Mouse (Mus musculus) embryo, embryonic 11 days (tissue): ENCODE results near the gene BC049352.
A peak's percentile ranks its signal among the peaks of the same experiment; 100 is the strongest.

Source experiments
- DNase-seq: peaks from one replicate; pipeline ENCODE4 v3.0.0-alpha.2; 2015

The BC049352 gene

GRCm38 (mm10) chr9:45251990-45252389, 70.2 kb downstream of the BC049352 start:
- DNase-seq = no peak

DNA sequence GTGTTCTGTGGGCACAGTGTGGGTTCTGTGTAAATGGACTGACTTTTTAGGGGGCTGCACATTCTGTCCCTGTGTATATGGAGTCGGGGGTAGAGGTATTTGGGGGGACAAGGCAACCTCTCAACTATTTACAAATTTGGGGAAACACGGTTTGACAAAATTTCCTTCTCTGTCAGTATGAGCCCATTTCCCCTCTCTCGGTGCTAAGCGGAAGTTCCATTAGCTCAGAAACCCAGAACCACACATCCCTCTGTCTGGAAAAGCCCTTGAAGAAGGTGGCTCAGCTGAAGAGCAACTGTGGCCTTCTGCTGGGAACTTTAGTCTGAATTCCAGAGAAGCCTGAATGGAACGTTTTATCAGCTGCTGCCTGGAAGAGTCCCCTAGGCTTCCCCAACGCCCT, 70.6 kb downstream of the BC049352 start:
- no peak for DNase-seq

DNA sequence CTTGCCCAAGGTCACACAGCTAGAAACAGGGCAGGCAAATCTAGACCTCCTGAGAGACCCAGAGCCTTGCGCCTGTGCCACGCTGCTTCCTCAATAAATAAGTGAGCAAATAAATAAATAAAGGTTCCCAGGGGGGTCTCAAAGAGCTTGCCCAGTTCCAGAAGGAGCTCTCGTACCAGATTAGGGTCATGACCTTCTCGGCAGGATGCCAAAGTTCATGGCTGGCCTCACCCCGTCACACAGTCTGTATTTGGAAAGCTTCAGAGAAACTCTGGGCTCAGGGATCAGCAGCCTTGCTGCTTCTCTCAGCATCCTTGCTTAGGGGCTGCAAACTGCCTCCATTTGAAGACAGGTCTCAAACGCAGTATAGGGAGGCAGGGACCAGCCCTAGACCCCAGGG, 72.2 kb downstream of the BC049352 start:
- DNase-seq = no peak

DNA sequence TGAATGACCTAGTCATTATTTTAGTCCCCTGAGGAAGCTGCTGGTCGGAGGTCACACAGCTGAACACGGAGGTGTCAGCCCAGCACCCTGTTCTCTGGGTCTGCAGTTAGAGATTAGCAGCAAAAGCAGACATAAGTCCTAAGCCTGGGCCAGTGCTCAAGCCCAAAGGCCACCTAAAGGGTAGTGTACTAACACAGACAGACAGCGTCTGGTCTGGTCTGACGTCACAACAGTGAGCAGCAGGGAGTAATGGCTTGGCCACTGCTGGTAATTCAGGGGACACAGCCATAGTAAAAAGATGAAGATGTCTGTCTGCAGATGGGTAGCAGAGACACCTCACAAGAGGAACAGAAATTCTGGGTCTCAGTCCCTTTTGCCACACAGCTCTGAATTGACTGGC, 72.8 kb downstream of the BC049352 start:
- no peak for DNase-seq

- no peak for DNase-seq
Observed at GRCm38 (mm10) chr9:45255431-45255830, 73.6 kb downstream of the BC049352 start.

GRCm38 (mm10) chr9:45255967-45256366, 74.2 kb downstream of the BC049352 start:
- no peak for DNase-seq

DNA sequence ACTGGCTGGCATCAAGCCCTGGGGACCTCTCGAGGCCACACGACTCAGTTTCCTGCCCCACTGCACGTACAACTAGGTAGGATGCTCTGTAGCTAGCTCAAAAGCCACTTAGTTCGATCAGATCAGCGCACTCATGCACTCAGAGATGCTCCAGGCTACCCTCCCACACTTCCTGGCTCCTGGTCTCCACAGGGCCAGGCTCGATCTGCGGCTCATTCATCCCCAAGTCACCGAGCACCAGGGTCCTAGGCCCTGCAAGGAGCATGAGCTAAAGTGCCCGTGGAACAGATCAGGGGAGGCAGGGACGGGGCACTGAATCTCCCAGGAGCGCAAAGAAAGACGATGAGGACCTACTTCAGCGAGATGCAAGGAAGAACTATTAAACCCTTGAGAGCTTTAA, 77.3 kb downstream of the BC049352 start:
- no peak for DNase-seq

DNA sequence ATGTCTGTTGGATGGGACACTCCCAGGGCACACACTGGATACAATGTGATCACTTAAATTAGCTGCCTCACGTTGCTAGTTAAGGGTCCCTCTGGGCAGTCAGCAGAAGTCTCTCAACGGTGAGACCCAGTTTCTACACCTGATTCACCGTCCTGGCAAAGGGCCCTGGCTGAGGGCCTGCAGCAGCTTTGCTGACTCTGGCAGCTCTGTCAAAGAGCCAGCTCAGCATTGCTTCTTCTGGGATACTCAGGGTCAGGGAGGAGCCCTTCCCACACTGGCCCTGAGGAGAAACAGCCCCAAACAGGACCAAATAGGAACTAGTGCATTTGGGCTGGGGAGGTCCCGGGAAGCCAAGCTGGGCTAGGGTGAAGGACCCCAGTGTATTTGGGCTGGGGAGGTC, 79.7 kb downstream of the BC049352 start:
- DNase-seq = no peak

- DNase-seq = no peak
Observed at GRCm38 (mm10) chr9:45261872-45262271, 80.1 kb downstream of the BC049352 start.

DNA sequence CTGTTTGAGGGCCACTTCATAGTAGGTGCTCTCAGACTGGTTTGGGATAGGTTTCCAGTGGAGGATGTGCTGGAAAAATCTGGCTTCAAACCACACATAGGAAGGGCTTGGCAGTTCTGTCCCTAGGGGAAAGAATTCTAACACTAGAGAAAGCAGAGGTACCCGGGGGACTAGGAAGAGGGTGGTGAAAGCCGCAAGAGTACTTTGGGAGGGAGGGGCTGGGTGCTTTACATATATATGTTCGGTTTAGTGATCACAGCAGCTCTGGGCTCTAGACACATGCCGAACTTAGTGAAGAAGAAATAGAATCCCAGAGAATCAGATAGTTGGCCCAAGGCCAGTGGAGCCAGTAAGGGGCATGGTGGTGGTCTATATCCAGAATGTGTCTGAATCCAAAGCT, 85.3 kb downstream of the BC049352 start:
- no peak for DNase-seq

- DNase-seq = no peak
Observed at GRCm38 (mm10) chr9:45268079-45268478, 86.3 kb downstream of the BC049352 start.

DNA sequence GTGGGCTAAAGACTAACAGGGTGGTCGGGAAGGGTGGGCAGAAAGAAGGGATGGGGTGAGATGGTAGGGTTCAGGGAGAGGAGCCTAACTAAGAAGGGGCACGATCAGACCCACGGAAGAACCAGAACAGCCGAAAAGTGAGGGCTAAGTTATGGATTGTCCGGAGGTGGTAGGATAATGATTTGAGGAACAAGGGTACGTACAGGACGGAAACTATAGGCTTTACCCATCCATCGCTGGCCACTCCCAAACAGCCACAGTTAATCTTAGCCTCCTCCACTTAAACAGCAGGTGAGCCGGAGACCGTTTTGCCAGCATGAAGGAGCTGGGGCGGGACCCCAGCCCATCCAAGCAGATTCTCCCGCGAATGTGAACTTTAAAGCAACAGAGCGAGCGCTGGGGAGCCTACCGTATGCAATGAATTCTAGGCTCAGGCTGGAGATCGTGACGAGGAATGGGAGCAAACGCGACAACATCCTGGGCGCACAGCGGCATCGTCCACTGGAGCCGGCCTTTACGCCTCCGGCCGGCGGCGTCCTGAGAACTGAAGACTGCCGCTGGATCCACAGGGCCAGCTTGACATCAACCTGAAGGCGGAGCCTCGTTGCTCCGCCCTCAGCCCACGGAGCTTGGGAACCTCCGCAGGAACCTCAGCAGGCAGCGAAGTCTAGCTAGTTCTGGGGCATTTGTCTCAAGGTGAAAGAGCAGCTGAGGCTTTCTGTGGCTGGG, 87.0 kb downstream of the BC049352 start, which contains the start of gene Il10ra:
Il10ra (minus strand) TSS at position 553 of the 729 bp plus-strand sequence.
- DNase-seq = peak; percentile 83

GRCm38 (mm10) chr9:45272213-45272612, 90.4 kb downstream of the BC049352 start:
- DNase-seq = no peak

GRCm38 (mm10) chr9:45274218-45274617, 92.4 kb downstream of the BC049352 start:
- DNase-seq = no peak

DNA sequence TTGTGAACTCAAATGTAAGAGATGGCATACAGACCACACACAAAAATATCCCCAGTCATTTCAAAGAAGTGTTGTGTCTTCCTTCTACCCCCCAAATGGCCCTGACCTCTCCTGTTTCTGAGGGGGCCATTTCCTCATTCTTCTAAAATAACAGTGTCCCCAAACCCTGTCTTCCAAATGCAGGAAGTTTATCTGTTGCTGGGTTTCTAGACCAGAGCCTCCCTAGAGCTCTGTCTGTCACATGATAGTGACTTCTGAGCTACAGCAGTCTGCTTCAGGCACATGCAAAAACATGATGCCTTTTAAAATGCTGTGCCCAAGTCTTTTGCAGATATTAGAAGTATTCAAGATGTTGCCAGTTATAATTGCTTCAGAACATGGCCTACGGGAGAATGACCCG, 92.8 kb downstream of the BC049352 start:
- no peak for DNase-seq

DNA sequence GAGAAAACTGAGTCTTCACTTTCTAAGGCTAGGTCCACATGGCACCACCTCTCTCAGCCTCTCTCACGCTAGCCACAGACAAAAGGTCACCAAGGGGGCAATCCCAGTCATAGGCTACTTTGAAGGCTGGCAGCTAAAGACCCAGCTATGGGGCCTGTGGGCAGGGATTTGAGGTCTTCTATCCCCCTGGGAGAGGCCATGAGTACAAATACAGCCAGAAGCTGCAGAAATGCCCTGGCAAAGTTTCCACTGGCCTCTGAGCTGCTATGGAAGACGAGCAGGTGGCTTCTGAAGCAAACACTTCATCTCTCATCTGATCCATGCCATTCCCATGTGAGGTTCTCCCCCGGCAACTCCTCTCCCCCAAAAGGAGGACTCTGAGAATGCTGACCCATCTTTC, 98.3 kb downstream of the BC049352 start:
- DNase-seq = no peak

DNA sequence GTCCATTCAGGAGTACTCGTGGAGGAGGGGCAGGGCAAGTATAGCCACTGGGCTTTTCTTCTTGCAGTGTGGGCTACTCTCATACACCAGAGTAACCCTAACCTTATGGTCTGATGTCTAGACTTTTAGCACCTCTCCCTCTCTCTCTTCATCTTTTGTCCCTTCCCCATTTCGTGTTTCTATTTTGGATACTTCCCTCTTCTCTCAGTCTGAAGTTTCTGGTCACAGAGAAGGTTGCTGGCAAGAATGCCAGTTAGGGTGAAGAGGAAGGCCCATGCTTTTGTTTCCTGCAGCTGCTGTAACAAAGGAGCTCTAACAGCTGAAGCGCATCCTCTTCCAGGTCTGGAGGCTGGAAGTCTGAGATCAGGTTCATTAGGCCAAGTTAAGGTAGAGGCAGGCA, 99.1 kb downstream of the BC049352 start:
- no peak for DNase-seq

DNA sequence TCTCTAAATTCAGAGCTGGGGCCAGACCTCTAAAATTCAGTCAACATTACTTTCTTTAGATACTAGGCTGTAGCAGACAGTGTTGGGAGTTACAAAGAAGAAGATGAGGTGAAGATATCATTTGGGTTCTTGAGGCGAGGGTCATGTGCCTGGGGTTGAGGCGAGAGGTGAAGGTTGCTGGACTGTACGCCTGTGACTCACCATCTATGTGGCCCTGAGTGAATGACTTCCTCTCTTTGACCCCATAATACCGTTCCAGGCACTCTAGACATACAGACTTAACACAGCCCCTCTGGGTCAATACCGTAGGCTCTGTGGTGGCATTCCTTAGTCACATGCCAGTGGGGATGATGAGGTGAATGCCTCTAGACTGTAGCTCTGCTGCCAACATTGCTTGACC, 100.7 kb downstream of the BC049352 start:
- no peak for DNase-seq

DNA sequence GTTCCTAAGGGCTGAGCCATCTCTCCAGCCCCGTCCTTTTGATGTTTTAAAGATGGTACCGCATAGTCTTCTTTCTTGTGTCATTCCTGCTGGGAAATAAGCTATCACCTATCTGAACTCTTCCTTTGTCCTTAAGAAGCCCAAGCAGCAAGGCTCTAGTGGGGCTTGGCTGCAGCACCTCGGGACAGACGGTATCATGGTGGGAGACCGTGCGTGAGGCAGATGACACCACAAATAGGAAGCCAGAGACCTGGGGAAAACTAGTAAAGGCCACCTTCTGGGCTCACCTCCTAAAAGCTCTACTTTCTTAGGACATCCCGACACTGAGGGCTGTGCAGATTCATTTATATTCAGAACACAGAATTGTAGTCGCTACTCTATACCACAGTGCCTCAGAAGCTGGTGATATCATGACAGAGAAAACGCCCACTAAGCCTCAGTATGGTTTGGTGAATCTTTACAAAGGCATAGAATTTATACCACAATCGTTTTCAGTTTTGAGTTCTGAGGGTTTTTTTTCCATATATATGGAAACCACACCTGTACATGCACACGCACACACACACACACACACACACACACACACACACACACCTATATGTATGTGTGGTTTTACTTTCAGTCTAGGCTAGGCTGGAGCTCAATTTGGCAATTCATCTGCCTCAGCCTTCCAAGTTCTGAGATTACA, 109.8 kb downstream of the BC049352 start:
- no peak for DNase-seq

DNA sequence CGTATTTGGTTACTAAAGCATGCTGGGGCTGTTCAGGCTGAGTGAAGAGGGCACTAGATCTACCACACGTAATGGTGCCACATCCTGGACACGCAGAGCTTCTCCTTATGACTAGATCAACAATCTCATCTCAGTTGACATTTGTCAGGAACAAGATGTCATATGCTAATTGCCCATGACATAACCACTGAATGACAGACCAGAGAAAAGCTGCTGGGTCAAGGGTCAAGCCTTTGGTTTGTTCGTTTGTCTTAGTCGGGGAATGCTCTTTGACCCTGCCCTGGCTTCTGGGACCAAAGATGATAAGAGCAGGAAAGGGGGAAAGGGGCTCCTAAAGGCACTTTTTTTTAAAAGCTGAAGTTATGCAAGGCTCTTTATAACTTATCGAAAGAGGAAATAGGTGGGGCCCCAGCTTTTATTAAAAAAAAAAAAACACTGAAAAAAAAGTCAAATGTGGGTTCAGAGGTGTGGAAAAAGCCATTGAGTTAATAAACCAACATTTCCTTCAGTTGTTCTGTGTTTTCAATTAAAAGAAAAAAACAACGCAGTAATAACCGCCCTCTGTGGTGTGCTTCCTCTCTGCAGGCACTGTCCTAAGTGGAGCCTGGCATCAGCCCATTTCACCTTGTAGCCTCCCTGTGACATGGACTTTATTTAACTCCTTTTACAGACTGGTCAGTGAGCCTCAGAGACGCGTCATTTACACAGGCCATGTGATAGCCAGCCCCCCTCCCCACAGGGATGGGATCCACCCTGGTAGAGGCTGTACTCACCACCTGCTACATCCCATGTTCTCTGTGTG, 112.6 kb downstream of the BC049352 start:
- peak; percentile 13 for DNase-seq

- DNase-seq = peak; percentile 55
Observed at GRCm38 (mm10) chr9:45299231-45300006, 117.6 kb downstream of the BC049352 start.
